Mouse (Mus musculus) granulocyte monocyte progenitor cell, adult 5-6 weeks (primary cell): ENCODE data around the gene Arg2. TPM values are rescaled to one million over a fixed set of nuclear protein-coding genes. Genes with fewer than 3 reads are reported as not detected.

Experiments
- ATAC-seq: replicated peaks from 2 replicates; pipeline ENCODE4 v1.8.0; 2016; ENCODE audit warnings: mild to moderate bottlenecking, moderate TSS enrichment, inconsistent platforms; ENCODE audit not compliant: poor library complexity, severe bottlenecking
- total RNA-seq, 2 experiments: library from RNA; stranded (forward) in 1 of 2; stranded (reverse) in 1 of 2; fragments of 200-712, 200-1000 nt in 1 of 2; fragments of >200 nt in 1 of 2; fragmentation: Nextera tagmentation in 1 of 2; gene quantifications; 2 replicates each; pipeline ENCODE4 v1.2.3; 2014 to 2017

Gene Arg2
- total RNA-seq (2014; fragmentation: Nextera tagmentation) (not detected in 2 replicates), total RNA-seq (2017) (0.26 TPM in 1 of 2 replicates, not detected in the other)

- peak; percentile 83 for ATAC-seq
Measured at GRCm38 (mm10) chr12:79130299-79131177, at the start of gene Arg2. TSS of gene Arg2 (plus strand) at chr12:79130777.

GRCm38 (mm10) chr12:79089182-79089812 is 41.3 kb upstream of the Arg2 start, which contains the start of gene Pigh:
TSS of gene Pigh (minus strand) at chr12:79089651.
- peak; percentile 93 for ATAC-seq

- ATAC-seq = peak; percentile 58
Measured at GRCm38 (mm10) chr12:79092569-79092968, 38.0 kb upstream of the Arg2 start.

- ATAC-seq = peak; percentile 66
Measured at GRCm38 (mm10) chr12:79097106-79097752, 33.3 kb upstream of the Arg2 start.

GRCm38 (mm10) chr12:79103773-79104172 is 26.8 kb upstream of the Arg2 start:
- no peak for ATAC-seq

GRCm38 (mm10) chr12:79104544-79104943 is 26.0 kb upstream of the Arg2 start:
- ATAC-seq = no peak

GRCm38 (mm10) chr12:79105312-79105711 is 25.3 kb upstream of the Arg2 start:
- no peak for ATAC-seq

GRCm38 (mm10) chr12:79118991-79119390 is 11.6 kb upstream of the Arg2 start:
- ATAC-seq = no peak

GRCm38 (mm10) chr12:79122820-79123219 is 7.8 kb upstream of the Arg2 start:
- ATAC-seq = no peak; the same call in 1 of the 2 replicates

- ATAC-seq = no peak
Measured at GRCm38 (mm10) chr12:79131178-79131675, 650 bp downstream of the Arg2 start.

- ATAC-seq = peak; percentile 96
Measured at GRCm38 (mm10) chr12:79131706-79132460, 1.3 kb downstream of the Arg2 start.

- ATAC-seq = no peak
Measured at GRCm38 (mm10) chr12:79134676-79135075, 4.1 kb downstream of the Arg2 start.

GRCm38 (mm10) chr12:79135105-79135504 is 4.5 kb downstream of the Arg2 start:
- no peak for ATAC-seq

GRCm38 (mm10) chr12:79136949-79137348 is 6.4 kb downstream of the Arg2 start:
- no peak for ATAC-seq

GRCm38 (mm10) chr12:79138999-79139398 is 8.4 kb downstream of the Arg2 start:
- ATAC-seq = no peak

- ATAC-seq = no peak
Measured at GRCm38 (mm10) chr12:79139417-79139816, 8.8 kb downstream of the Arg2 start.

- peak; percentile 87 for ATAC-seq
Measured at GRCm38 (mm10) chr12:79140811-79141210, 10.2 kb downstream of the Arg2 start.

GRCm38 (mm10) chr12:79141384-79141783 is 10.8 kb downstream of the Arg2 start:
- peak; percentile 38; the same call in 1 of the 2 replicates for ATAC-seq

GRCm38 (mm10) chr12:79149653-79150052 is 19.1 kb downstream of the Arg2 start:
- no peak for ATAC-seq

- no peak for ATAC-seq
Measured at GRCm38 (mm10) chr12:79162876-79163275, 32.3 kb downstream of the Arg2 start.
